Mouse (Mus musculus) heart, embryonic 11.5 days (tissue): ENCODE data around the gene Osbpl9. TPM values are rescaled to one million over a fixed set of nuclear protein-coding genes. Genes with fewer than 3 reads are reported as not detected.

Experiments
- ATAC-seq: fragments of 200-750 bp; cut with Nextera tagmentation; replicated peaks from 2 replicates; pipeline ENCODE4 v1.8.0; 2017; ENCODE audit warnings: moderate library complexity; ENCODE audit not compliant: insufficient number of reproducible peaks, low FRiP score, low TSS enrichment
- H3K27ac ChIP-seq: fragments of 300-500 bp; sonication (generic); 2 replicates; pipeline ENCODE4 v1.5.1; 2014; ENCODE audit warnings: mild to moderate bottlenecking, low read depth, low read length
- H3K27me3 ChIP-seq: fragments of 300-500 bp; sonication (generic); 2 replicates; pipeline ENCODE4 v1.6.1; 2014; ENCODE audit warnings: mild to moderate bottlenecking, low read length, mixed read lengths; ENCODE audit not compliant: control insufficient read depth, insufficient read depth
- H3K36me3 ChIP-seq: fragments of 300-500 bp; sonication (generic); 2 replicates; pipeline ENCODE4 v1.6.1; 2014; ENCODE audit warnings: mild to moderate bottlenecking, low read length, moderate library complexity, mixed read lengths; ENCODE audit not compliant: control insufficient read depth, insufficient read depth
- H3K4me1 ChIP-seq: fragments of 300-500 bp; sonication (generic); 2 replicates; pipeline ENCODE4 v1.6.1; 2014; ENCODE audit warnings: low read length; ENCODE audit not compliant: control insufficient read depth, insufficient read depth
- H3K4me2 ChIP-seq: fragments of 300-500 bp; sonication (generic); 2 replicates; pipeline ENCODE4 v1.6.1; 2014; ENCODE audit warnings: mild to moderate bottlenecking, moderate library complexity
- H3K4me3 ChIP-seq: fragments of 300-500 bp; sonication (generic); 2 replicates; pipeline ENCODE4 v1.5.1; 2014; ENCODE audit warnings: low read depth, low read length
- H3K9ac ChIP-seq: fragments of 300-500 bp; sonication (generic); 2 replicates; pipeline ENCODE4 v1.6.1; 2014; ENCODE audit warnings: mild to moderate bottlenecking, low read depth, low read length, moderate library complexity
- H3K9me3 ChIP-seq: fragments of 300-500 bp; sonication (generic); replicated peaks from 2 replicates; pipeline ENCODE4 v1.6.1; 2016; ENCODE audit warnings: low read length; ENCODE audit not compliant: control insufficient read depth
- WGBS: fragments of 180-500 bp; shearing (Covaris S2); extraction: QIAGEN DNeasy Blood & Tissue Kit; methylation state at CpG from one replicate; pipeline ENCODE4 v1.1.7; 2014; ENCODE audit not compliant: insufficient replicate concordance; 5-methylcytosine and 5-hydroxymethylcytosine counted together
- polyA plus RNA-seq: library from polyadenylated mRNA; unstranded; fragments of >200 nt; fragmentation: Nextera tagmentation; extraction: Ambion mirVana; gene quantifications from 2 replicates; pipeline ENCODE4 v1.2.1, GENCODE M21; 2014

The Osbpl9 gene
- polyA plus RNA-seq, 1 experiment from 2014 or later = 46.2 TPM

DNA sequence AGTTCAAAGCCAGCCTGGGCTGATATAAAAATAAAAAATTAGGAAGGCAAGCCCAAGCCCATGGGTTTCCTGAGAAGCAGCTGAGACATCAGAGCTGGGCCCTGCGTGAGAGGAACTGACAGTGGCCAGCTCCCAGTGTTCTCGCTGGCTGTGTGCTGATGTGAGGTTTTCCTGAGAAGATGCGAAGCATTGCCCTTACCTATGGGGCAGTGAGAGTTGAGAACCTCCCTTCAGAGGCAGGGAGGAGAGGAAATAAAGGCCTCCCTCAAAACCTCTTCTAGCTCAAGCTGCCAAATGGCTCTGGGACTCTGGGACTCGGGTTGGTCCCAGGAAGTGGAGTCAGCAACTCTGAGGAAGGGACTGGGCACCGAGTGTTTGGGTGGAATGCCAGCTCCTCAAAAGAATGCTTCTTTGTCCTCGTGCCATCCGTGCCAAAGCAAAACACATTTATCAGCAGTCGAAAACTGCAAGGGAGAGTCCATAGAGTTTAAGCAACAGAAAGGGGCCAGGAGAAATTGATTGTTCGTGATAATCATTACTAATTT lies 32.8 kb upstream of the Osbpl9 start:
- Histone ChIP-seq H3K36me3 (no peaks in the 10 kb centered on the region), H3K27ac (no peak overlapping the region), H3K4me3 (no peak overlapping the region), H3K27me3 (no peaks in the 10 kb centered on the region), H3K4me2 (no peak overlapping the region), H3K9ac (no peak overlapping the region), H3K4me1 (peaks cover 5% of the 10 kb centered on the region), H3K9me3 (no peaks in the 10 kb centered on the region)
- 69% methylated on average over 9 of the region's 9 CpGs for WGBS
- no peak for ATAC-seq

DNA sequence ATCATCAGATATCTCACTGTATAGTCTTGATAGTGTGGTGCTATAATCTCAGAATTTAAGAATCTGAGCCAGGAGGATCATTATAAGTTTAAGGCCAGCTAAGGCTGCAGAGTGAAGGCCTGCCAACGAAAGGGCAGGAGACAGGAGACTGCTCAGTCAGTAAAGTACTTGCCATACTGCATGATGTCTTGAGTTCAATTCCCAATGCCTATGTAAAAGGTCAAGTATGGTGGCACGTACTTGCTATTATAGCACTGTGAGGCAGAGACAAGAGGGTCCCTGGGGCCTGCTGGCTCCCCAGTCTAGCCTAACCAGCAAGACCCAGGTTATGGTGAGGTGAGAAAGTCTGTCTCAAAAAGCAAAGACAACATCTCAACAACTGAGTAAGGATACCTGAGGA lies 32.1 kb upstream of the Osbpl9 start, which contains the start of gene Calr4:
Gene Calr4, plus strand, starts transcription at position 301 of the 400 bp plus-strand sequence.
- no peak for ATAC-seq
- H3K9ac ChIP-seq = no peak within 1 kb of the TSS
- 84% methylated on average over 2 of the region's 2 CpGs for WGBS

DNA sequence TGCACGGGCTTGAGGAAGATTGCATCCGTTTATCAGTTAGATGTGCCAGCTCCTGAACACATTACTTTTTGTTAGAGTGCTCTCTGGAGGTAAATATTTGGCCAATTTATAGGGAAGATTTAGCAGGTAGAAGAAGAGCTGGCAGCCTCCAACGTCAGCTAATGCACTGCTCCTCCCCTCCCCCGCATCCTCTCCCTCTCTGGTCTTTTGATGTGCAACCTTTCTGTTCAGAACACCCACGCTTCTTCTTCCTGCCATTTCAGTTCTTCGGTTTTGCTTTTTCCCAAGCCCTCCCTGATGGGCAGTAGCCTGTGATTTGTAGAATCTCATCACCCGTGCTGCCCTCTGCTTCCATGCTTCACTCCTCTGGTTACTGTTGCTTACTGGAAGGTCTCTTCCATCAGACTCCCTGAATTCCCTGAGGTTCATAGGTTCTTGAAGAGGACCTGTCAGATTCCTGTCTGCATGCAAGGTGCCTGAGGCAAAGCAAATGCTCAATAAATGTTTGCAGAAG lies 27.8 kb upstream of the Osbpl9 start:
- Histone ChIP-seq H3K9me3 (no peaks in the 10 kb centered on the region), H3K27ac (no peak overlapping the region), H3K9ac (no peak overlapping the region), H3K36me3 (no peaks in the 10 kb centered on the region), H3K4me3 (no peak overlapping the region), H3K27me3 (no peaks in the 10 kb centered on the region), H3K4me2 (no peak overlapping the region), H3K4me1 (no peaks in the 10 kb centered on the region; the same call in 1 of the 2 replicates)
- no peak for ATAC-seq
- WGBS = 47% methylated on average over 7 of the region's 7 CpGs

More for the DNA sequence above, 32.1 kb upstream of the Osbpl9 start, which contains the start of gene Calr4:
- no peaks in the 10 kb centered on the region for H3K27me3 ChIP-seq
- H3K4me1 ChIP-seq = peaks cover 5% of the 10 kb centered on the region
- H3K36me3 ChIP-seq = no peaks in the 10 kb centered on the region
- H3K9me3 ChIP-seq = no peaks in the 10 kb centered on the region
- H3K4me3 ChIP-seq = no peak within 1 kb of the TSS
- H3K27ac ChIP-seq = no peak within 1 kb of the TSS
- no peak within 1 kb of the TSS for H3K4me2 ChIP-seq

DNA sequence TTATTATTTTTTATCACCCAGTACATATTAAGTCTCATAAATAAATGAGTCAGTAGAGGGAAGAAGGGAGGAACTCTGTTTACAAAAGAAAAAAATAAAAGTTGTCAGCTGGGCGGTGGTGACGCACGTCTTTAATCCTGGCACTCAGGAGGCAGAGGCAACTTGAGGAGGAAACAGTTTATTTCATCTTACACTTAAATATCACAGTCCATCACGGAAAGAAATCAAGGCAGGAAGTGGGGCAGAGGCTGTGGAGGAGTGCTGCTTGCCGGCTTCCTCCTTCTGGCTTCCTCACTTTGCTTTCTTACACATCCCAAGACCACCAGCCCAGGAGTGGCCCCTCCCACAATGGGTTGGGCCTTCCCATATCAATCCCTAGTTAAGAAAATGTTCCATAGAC lies 24.0 kb upstream of the Osbpl9 start:
- H3K9ac ChIP-seq = no peak overlapping the region
- WGBS = 41% methylated on average over 5 of the region's 5 CpGs
- 0 out of 2 replicates have a peak, but pooled peaks have one; percentile 50 for ATAC-seq

DNA sequence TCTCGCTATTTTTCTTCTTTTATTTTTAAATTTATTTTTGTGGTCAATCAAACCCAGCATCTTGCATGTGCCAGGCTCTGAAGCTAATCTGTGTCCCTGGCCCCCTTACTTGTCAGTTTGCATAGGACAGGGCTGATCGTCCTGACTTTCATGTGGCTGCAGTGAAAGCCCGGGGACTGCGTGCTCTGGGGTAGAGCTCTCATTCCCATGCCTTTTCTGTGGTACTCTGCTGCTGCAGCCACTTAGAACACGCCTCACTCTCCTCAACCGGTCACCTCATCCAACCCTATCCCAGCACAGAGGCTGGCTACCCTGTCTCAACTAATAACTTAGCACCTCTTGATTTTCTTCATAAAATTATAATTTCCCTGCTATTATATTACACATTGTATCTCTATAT lies 23.5 kb upstream of the Osbpl9 start:
- Histone ChIP-seq H3K9ac (no peak overlapping the region), H3K27me3 (no peaks in the 10 kb centered on the region), H3K27ac (0 out of 2 replicates have a peak overlapping the region, but pooled peaks have one; percentile 29), H3K4me1 (peaks cover 2% of the 10 kb centered on the region; the same call in 1 of the 2 replicates), H3K4me3 (no peak overlapping the region), H3K36me3 (no peaks in the 10 kb centered on the region), H3K9me3 (no peaks in the 10 kb centered on the region), H3K4me2 (no peak overlapping the region)
- ATAC-seq = no peak
- WGBS = 57% methylated on average over 6 of the region's 6 CpGs

More for the DNA sequence above, 24.0 kb upstream of the Osbpl9 start:
- Histone ChIP-seq H3K4me3 (no peak overlapping the region), H3K27ac (0 out of 2 replicates have a peak overlapping the region, but pooled peaks have one; percentile 29), H3K4me1 (peaks cover 2% of the 10 kb centered on the region; the same call in 1 of the 2 replicates), H3K4me2 (no peak overlapping the region), H3K27me3 (no peaks in the 10 kb centered on the region), H3K36me3 (no peaks in the 10 kb centered on the region), H3K9me3 (no peaks in the 10 kb centered on the region)

DNA sequence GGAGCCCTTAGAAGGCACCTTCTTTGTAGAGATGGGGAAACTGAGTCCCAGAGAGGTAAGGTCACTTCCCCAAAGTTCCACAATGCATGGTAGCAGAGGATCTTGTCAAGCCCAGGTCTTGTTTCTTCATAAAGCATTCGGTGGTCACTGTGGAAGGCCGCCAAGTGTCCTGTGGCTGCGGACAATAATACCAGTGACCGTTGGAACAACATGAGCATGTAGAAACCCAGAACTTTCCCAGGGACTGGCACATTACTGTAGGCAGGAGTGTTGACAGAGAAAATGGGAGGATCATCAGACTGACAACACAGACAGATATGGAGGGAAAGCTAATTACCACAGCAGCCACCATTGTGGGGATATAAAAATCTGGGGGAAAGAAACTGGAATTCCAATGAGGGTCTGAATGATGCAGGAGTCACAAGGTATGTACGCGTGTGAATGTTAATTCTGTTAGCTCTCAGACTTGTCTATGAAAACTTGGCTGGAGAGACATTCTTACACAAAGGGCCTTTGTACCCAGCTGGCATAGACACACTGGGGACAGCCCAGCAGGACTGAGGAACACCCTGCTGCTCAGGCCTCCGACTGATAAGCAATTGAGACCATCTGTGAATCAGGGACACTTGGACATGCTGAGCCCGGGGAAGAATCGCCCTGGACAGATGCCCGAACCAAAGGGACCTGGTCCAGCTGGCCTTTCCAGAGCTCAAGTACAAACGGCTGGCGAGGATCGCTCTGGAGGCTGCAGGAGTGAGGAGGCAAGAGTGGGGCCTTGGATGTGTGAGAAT lies 22.9 kb upstream of the Osbpl9 start:
- Histone ChIP-seq H3K4me3 (no peak overlapping the region), H3K9me3 (no peaks in the 10 kb centered on the region), H3K9ac (no peak overlapping the region), H3K27me3 (no peaks in the 10 kb centered on the region), H3K36me3 (no peaks in the 10 kb centered on the region), H3K27ac (0 out of 2 replicates have a peak overlapping the region, but pooled peaks have one; percentile 29), H3K4me1 (peaks cover 2% of the 10 kb centered on the region; the same call in 1 of the 2 replicates), H3K4me2 (no peak overlapping the region)
- no peak for ATAC-seq
- 54% methylated on average over 13 of the region's 13 CpGs for WGBS

DNA sequence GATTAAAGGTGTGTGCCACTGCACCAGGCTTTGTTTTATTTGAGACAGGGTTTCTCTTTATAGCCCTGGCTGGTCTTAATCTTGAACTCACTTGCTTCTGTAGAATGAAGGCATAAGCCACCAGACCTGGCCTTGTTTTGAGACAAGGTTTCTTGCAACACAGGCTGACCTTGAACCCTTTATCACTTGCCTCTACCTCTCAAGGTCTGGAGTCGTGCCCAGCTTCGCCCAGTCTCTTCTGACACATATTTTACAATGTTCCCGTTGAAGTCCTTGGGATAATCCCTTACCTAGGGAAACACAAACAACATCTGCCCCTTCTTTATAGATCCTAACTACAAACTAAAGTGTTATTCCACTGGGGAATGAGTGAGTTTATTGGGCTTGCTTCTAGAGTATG lies 19.9 kb upstream of the Osbpl9 start:
- Histone ChIP-seq H3K27ac (no peak overlapping the region), H3K9me3 (no peaks in the 10 kb centered on the region), H3K4me2 (no peak overlapping the region), H3K4me1 (peaks cover 2% of the 10 kb centered on the region; the same call in 1 of the 2 replicates), H3K9ac (no peak overlapping the region), H3K36me3 (no peaks in the 10 kb centered on the region), H3K4me3 (no peak overlapping the region), H3K27me3 (no peaks in the 10 kb centered on the region)
- WGBS = 64% methylated on average over 3 of the region's 3 CpGs
- no peak for ATAC-seq

- no peaks in the 10 kb centered on the region for H3K27me3 ChIP-seq
- no peak for ATAC-seq
- H3K4me1 ChIP-seq = 0 out of 2 replicates have a peak, but pooled peaks cover 2% of the 10 kb centered on the region
- 56% methylated on average over 14 of the region's 14 CpGs for WGBS
- H3K9me3 ChIP-seq = no peaks in the 10 kb centered on the region
- H3K9ac ChIP-seq = no peak overlapping the region
- no peak overlapping the region for H3K4me3 ChIP-seq
- H3K36me3 ChIP-seq = no peaks in the 10 kb centered on the region
- H3K27ac ChIP-seq = no peak overlapping the region
- H3K4me2 ChIP-seq = no peak overlapping the region
These were observed 18.4 kb upstream of the Osbpl9 start for GRCm38 (mm10) chr4:109220441-109220940.
